Mouse (Mus musculus) cerebellum, adult 11 months (tissue): ENCODE data around the gene Tmem199.
A peak's percentile ranks its signal among the peaks of the same experiment; 100 is the strongest.

Experiments
- DNase-seq: peaks from one replicate; pipeline ENCODE4 v3.0.0; 2022

The Tmem199 gene

DNA sequence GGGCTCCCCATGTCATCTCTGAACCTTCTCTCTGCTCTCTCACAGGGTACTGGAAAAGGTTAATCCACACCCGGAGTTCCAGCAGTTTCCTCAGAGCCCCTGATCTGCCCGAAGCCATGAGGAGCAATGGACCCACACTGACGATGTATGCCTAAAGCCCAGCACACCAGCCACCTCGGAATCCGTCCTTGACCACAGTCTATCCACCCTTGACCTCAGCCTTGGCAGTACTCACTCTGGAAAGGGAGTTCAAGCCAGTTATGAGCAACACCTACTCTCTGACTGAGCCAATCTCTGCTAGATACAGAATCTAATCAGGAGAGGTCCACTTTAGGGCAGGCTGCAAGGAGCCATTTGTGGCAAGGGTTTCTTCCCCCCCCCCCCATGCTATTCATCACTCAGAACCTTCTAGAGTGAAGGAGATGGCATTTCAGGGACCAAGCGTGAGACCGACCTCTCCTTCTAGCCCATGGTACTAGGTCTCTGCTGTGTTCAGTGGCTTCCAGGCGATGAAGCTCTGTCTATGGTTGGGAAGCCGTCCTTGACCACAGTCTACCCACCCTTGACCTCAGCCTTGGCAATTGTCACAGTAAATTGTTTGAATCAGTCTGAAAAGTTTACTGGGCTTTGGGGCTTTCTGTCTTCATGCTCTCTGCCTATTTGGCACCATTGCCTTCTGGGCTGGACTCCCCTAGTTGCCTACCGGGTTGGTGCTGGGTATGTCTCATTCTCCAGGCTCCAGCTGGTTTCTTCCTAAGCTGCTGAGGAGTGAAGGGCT lies 40.5 kb downstream of the Tmem199 start:
- DNase-seq = no peak

DNA sequence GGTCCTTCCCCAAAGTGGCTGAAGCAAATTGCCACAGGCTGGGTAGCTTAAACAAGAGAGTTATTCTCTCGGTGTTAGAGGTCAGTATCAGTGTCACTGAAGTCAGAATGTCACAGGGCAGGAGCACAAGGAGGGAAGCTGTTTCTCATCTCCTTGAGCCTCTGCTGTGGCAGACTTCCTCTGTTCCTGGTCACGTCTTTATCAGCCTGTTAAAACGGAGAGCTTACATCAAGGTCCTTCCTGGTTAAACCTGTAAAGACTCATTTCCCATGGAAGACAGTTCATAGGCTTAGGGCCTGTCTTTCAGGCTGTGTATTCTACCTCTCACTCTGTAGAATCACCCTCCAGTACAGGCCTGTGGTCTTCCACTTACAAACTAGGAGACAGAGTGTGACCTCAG lies 44.0 kb downstream of the Tmem199 start:
- DNase-seq = no peak

DNA sequence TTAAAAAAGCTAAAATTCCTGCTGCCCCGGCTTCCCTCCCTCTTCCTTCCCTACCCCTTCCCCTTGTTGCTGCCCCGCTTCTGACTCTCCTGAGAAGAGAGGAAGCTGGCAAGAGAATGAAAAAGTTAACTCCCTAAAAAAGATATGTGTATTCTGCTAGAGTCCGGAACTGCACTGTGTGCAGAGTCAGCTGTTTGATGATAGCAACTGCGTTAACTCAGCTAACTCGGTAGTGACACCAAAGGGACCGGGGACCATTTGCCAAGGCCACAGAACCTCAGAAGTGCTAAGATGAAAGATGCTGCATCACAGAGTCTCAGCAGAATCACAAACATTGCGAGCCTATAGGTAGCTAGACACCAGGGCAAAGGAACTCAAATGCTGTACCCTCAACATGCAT lies 44.5 kb downstream of the Tmem199 start:
- DNase-seq = no peak

DNA sequence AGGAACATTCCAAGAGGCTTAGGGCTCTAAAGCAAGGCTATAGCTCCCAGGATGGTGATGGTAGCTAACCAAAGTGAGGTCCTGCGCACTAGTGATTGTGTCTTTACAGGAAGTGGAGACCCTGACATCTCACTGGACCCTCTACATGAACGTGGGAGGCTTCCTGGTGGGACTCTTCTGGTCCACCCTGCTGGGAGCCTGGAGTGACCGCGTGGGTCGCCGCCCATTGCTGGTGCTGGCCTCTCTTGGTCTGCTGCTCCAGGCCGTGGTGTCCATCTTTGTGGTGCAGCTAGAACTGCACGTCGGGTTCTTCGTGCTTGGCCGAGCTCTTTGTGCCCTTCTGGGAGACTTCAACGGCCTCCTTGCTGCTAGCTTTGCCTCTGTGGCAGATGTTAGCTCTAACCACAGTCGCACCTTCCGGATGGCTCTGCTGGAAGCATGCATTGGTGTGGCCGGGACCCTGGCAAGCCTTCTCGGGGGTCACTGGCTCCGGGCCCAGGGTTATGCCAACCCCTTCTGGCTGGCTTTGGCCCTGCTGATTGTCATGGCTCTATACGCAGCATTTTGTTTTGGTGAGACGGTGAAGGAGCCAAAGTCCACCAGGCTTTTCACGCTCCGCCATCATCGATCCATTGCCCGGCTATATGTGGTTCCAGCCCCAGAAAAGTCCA lies 45.6 kb downstream of the Tmem199 start:
- no peak for DNase-seq

DNA sequence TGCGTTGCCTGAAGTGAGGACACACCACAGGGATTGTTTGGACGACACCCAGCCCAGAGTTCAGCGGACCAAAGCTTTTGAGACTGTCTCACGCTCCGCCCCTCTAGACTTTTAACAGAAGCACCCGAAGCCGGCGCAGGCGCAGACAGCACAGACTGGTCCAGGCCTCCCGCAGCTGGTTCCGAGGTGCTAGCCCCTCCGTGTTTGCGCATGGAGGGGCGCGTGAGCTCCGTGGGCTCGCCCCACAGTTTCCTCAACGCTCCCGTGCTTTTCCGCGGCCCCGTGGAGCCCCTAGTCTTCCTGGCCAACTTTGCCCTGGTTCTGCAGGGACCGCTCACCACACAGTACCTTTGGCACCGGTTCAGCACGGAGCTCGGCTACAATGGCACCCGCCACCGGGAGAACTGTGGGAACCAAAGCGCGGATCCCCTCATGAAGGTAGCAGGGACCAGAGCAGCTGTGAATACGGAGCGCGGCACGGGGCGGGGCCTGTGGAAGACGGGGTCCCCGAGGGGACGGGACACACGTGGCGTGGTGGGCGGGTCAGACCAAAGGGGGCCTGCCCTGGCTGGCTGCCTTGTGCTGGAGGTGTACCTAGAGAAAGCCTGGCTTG lies 46.3 kb downstream of the Tmem199 start, which contains the start of gene Slc46a1:
Gene Slc46a1 (plus strand): TSS at position 130 of the 613 bp plus-strand sequence.
- peak; percentile 46 for DNase-seq

DNA sequence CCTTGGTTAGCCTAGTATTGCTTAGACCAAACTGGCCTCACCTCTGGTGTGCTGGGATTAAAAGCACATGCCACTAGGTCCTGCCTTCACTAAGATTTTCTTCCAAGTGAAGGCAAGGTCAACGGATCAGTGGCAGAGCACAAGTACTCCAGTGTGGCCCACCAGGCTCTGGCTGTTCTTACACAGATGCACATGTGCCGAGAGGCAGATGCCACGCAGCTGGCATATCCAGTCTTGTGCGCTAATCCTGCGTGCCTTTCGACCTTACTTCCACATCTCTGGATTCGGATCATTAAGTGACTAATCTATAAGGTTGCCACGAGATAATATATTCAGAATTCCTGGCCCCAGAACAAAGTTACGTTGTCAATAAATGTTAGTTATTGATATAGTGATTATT lies 46.9 kb downstream of the Tmem199 start:
- DNase-seq = no peak

DNA sequence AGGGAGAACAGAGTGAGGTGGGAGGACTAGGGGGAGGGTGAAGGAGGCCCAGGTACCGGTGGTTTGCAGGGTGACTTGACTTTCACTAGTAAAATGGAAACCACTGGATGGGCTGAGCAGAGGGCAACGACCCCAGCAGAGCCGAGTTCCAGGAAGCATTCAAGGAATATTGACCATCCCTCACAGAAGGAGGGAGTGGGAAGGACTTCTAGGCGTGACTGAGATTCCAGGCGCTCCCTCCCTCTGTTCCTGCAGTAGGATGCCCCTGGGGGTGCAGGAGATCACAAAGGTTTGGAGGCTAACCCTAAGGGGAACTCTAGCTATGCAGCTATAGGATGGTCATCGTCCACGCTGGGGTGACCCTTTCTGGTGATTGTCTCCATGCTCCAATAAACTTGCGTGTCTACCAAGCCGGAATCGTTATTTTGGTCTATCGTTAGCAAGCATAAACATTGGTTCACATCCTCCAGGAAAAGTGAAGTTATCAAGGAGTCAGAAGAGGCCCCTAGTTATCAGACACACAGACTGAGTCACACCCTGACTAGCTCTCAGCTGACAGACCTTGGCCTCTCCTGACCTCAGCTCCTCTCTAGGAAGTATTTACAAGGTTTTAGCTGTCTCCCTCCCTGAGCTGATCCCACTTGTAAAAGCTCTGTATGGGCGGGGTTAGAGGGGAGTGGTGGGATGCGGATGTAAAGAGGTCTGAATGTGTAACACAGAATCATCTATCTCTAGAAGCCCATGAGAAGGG lies 48.5 kb downstream of the Tmem199 start:
- DNase-seq = no peak

DNA sequence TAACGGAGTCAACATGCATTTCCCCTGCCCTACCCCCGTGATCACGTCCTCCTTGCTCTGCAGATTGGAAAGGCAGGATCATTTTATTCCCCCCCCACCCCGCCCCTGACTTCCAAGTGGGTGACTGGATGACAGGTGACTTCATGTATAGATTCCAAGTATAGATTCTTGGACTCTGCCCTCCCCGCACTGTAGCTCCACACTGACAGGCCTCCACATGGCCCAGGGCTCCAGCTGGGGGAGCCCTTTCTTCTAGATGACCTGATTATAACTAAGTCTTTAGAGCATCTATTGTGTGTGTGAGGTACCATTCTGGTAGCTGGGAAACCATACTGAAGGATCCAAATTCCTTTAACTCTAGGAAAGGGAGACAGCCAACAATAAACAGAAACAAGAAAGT lies 49.3 kb downstream of the Tmem199 start:
- DNase-seq = no peak

DNA sequence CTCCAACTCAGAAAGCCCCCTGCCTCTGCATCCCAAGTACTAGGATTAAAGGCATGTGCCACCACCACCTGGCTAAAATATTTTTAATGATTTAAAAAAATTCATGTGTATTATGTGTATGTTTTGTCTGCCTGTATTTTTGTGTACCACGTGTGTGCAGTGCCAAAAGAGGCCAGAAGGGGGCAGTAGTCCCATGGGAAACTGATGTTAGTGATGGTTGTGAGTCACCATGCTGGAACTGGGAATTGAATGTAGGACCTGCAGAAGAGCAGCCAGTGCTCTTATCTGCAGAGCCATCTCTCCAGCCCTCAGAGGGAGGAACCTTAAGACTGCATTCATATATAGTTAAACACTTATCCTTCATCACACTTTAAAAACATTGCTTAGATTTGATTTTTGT lies 50.1 kb downstream of the Tmem199 start:
- no peak for DNase-seq

DNA sequence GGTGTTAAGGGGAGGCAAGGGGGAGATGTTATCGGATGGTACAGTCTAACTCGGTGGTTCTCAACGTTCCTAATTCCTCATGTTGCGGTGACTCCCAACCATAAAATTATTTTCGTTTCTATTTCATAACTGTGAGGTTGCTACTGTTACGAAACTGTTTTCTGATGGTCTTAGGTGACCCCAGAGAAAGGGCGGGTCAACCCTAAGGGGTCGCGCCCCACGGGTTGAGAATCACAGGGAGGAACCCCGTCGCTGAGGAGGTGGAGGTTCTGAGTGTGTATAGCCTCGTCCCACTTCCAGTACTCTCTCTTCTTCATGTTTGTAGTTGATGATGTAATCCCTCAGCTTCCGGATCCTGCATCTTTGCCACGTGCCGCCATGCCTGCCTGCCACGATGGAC lies 53.2 kb downstream of the Tmem199 start:
- no peak for DNase-seq
